Mouse (Mus musculus) C2C12 (cell line): ENCODE results near the gene Vapb. TPM values are rescaled to one million over a fixed set of nuclear protein-coding genes. Genes with fewer than 3 reads are reported as not detected.

Experiments
- H3K27me3 ChIP-seq: one replicate; pipeline ENCODE4 v1.6.1; 2011; ENCODE audit not compliant: control insufficient read depth, insufficient read depth, insufficient read length
- H3K36me3 ChIP-seq: one replicate; pipeline ENCODE4 v1.6.1; 2011; ENCODE audit not compliant: control insufficient read depth, insufficient read depth
- H3K4me3 ChIP-seq: one replicate; pipeline ENCODE4 v1.5.1; 2011; ENCODE audit warnings: mild to moderate bottlenecking, control low read depth; ENCODE audit not compliant: poor library complexity, insufficient read depth, severe bottlenecking
- H3K79me2 ChIP-seq: one replicate; pipeline ENCODE4 v1.6.1; 2011; ENCODE audit not compliant: control insufficient read depth, insufficient read depth
- H3K79me3 ChIP-seq: one replicate; pipeline ENCODE4 v1.6.1; 2011; ENCODE audit warnings: low read depth, control low read depth
- H3ac ChIP-seq: one replicate; pipeline ENCODE3; 2011; ENCODE audit warnings: low read depth; ENCODE audit not compliant: control insufficient read depth, insufficient read length
- CEBPB ChIP-seq: IDR thresholded peaks from one replicate; pipeline ENCODE4 v1.6.1; 2011; ENCODE audit warnings: low read depth, mild to moderate bottlenecking, control low read depth, moderate library complexity
- CTCF ChIP-seq: IDR thresholded peaks from one replicate; pipeline ENCODE4 v1.5.1; 2011; ENCODE audit not compliant: control insufficient read depth, insufficient read depth, insufficient read length
- FOSL1 ChIP-seq: IDR thresholded peaks from one replicate; pipeline ENCODE4 v1.8.0; 2011; ENCODE audit warnings: mild to moderate bottlenecking, low read length; ENCODE audit not compliant: poor library complexity, insufficient read depth, severe bottlenecking
- MAX ChIP-seq: IDR thresholded peaks from one replicate; pipeline ENCODE4 v1.6.1; 2011; ENCODE audit warnings: mild to moderate bottlenecking, control low read depth
- MYOD1 ChIP-seq: IDR thresholded peaks from one replicate; pipeline ENCODE4 v1.6.1; 2011; ENCODE audit warnings: low read depth; ENCODE audit not compliant: control insufficient read depth, insufficient read length
- MYOG ChIP-seq: IDR thresholded peaks from one replicate; pipeline ENCODE4 v1.6.1; 2011; ENCODE audit not compliant: control insufficient read depth, insufficient read length; ENCODE audit errors: extremely low read depth
- USF1 ChIP-seq: IDR thresholded peaks from one replicate; pipeline ENCODE4 v1.6.1; 2011; ENCODE audit warnings: low read depth, mild to moderate bottlenecking, control low read depth, moderate library complexity
- polyA plus RNA-seq: library from polyadenylated mRNA; unstranded; fragments of >200 nt; fragmentation: generic; extraction: Trizol; gene quantifications from one replicate; pipeline ENCODE4 v1.2.1, GENCODE M21; 2012; ENCODE audit warnings: missing spikeins

Vapb gene
- polyA plus RNA-seq, 1 experiment, result 37.4 TPM

DNA sequence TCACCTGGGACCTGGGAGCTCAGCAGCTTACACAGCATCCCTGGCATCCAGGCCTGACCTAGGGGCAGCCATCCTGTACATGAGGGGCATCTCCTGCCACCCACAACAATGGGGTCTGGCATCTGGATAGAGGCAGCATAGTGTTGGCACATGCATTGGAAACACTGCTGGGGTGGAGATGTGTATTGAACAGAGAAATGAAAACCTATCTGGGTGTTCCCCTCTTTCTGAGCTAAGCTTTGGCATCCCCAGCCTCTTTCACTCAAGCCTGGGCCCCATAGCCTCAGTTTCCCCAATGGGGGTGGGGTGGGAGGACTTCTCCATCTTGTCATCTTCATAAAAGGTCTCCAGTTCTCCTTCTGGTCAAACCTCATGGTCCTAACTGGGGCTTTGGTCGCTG lies 62.2 kb downstream of the Vapb start:
- Histone ChIP-seq H3K79me3 (no peaks in the 10 kb centered on the region), H3K4me3 (no peak overlapping the region), H3K36me3 (no peaks in the 10 kb centered on the region), H3ac (no peak overlapping the region), H3K79me2 (no peaks in the 10 kb centered on the region), H3K27me3 (peaks cover 6% of the 10 kb centered on the region)
- TF ChIP-seq MYOG, result no peak
- no peak for TF ChIP-seq USF1
- no peak for TF ChIP-seq CTCF
- no peak for TF ChIP-seq CEBPB
- TF ChIP-seq MYOD1, result no peak
- TF ChIP-seq FOSL1, result no peak
- TF ChIP-seq MAX, result no peak

DNA sequence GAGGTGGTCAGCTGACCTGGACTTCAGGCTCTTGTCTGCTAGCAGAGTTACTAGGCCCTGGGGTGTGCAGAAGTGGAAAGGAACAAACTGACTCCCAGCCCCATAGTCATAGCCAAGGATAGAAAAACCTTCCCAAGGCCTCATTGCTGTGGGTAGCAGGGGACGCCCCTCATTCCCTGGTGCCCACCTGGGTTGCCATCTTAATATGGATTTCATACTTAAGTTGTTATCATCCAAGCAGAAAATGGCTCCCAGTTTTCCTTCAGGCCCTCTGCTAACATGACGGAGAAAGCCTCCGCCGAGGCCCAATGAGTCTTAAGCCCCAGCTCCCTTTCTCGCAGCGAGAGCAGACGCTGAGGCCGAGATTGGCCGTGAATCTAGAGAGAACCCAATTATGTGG lies 63.3 kb downstream of the Vapb start:
- Histone ChIP-seq H3ac (no peak overlapping the region), H3K36me3 (no peaks in the 10 kb centered on the region), H3K27me3 (peaks cover 10% of the 10 kb centered on the region), H3K79me2 (no peaks in the 10 kb centered on the region), H3K4me3 (no peak overlapping the region), H3K79me3 (no peaks in the 10 kb centered on the region)
- TF ChIP-seq CEBPB, result no peak
- TF ChIP-seq FOSL1, result no peak
- TF ChIP-seq MAX, result no peak
- no peak for TF ChIP-seq CTCF
- TF ChIP-seq MYOG, result no peak
- TF ChIP-seq MYOD1, result no peak
- no peak for TF ChIP-seq USF1

DNA sequence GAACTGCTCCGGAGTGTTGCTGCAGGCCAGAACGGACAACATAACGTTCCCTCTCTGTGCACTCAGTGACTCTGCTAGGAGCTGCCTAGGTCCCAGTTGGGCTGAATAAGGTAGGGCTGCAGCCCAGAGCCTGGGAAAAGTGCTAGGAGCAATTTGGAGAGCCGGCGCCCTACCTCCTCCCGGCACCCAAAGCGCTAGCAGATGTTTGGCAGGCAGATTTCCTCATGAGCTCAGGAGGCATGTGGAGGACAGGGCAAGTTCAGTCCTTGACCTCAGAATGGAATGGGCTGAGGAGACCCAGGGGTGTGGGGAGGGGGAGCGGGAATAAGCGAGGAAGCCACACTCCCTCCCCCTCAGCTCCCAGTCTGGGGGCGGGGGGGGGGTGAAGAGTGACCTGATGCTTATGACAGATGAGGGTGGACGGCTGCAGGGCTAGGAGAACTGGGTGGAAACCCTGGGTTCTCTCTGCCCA lies 64.1 kb downstream of the Vapb start:
- Histone ChIP-seq H3K79me3 (no peaks in the 10 kb centered on the region), H3K4me3 (no peak overlapping the region), H3K27me3 (peaks cover 15% of the 10 kb centered on the region), H3K79me2 (no peaks in the 10 kb centered on the region), H3K36me3 (no peaks in the 10 kb centered on the region), H3ac (no peak overlapping the region)
- TF ChIP-seq MAX, result no peak
- no peak for TF ChIP-seq FOSL1
- no peak for TF ChIP-seq MYOG
- no peak for TF ChIP-seq CEBPB
- no peak for TF ChIP-seq CTCF
- TF ChIP-seq USF1, result no peak
- TF ChIP-seq MYOD1, result no peak

DNA sequence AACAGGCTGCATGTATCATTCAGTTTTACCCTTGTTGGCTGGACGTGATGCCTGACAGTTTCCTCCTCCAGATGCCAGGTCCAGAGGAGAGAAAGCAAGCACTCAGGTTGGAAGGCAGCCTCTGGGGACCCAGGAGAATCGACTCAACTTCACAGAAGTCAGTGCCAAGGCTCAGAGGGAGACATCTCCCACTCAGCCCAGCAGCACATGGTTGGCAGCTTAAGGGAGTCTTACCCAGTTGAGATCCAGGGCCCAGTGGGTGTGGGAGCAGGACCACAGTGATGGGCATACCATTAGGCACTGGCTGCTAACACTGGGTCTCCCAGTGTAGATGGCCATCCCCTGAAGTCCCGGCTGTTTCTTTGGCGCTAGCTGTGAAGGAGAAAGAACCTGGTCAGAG lies 64.9 kb downstream of the Vapb start:
- H3K4me3 ChIP-seq, result no peak overlapping the region
- no peak overlapping the region for H3ac ChIP-seq
- no peaks in the 10 kb centered on the region for H3K36me3 ChIP-seq
- no peaks in the 10 kb centered on the region for H3K79me3 ChIP-seq
- H3K27me3 ChIP-seq, result peaks cover 20% of the 10 kb centered on the region
- TF ChIP-seq CEBPB (no peak), MYOG (no peak), USF1 (no peak)
- H3K79me2 ChIP-seq, result no peaks in the 10 kb centered on the region

DNA sequence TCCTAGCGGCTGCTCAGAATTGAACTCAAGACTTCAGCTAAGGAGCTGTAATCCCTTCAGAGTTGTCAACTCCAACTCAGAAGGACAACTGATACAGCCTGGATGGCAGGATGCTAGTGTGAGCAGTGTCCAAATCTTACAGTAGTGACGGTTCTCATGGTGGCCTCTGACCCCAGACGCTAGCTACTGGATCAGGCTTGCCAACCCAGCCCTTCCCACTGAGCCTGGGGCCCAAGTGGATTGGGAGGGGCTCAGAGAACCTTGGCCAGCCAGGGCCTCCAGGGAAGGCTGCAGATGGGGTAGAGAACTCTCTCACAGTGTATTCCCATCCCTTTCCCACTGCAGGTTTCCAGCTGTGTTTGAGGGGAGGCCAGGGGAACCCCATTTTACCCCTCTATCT lies 65.6 kb downstream of the Vapb start:
- H3K27me3 ChIP-seq, result peaks cover 21% of the 10 kb centered on the region
- TF ChIP-seq FOSL1, result no peak
- no peak for TF ChIP-seq USF1
- TF ChIP-seq MYOD1, result no peak
- no peak for TF ChIP-seq CTCF
- TF ChIP-seq CEBPB, result no peak
- no peak for TF ChIP-seq MYOG
- TF ChIP-seq MAX, result no peak

DNA sequence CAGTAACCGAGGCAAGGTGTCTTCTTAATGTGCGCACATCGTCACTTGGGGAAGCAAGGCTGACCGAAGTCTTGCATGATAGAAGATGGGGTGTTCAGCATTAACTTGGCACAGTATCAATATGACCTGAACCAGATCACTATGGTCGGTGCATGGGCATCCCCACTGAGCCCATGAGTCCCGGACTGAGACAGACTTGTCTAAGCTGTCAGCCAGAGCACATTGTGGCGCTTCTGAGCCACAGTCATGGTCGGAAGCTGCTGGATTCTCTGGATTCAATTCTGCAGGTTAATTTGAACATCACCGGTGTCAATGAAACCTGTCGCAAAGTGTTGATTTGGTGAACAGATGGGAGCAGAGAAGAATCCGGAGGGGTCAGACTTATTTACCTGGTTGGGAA lies 66.5 kb downstream of the Vapb start:
- TF ChIP-seq CTCF, result no peak
- no peak for TF ChIP-seq MYOD1
- TF ChIP-seq FOSL1, result no peak
- no peaks in the 10 kb centered on the region for H3K79me2 ChIP-seq
- no peak overlapping the region for H3ac ChIP-seq
- H3K27me3 ChIP-seq, result peaks cover 21% of the 10 kb centered on the region
- H3K4me3 ChIP-seq, result no peak overlapping the region
- no peaks in the 10 kb centered on the region for H3K79me3 ChIP-seq
- H3K36me3 ChIP-seq, result no peaks in the 10 kb centered on the region

More for the DNA sequence above, 65.6 kb downstream of the Vapb start:
- no peaks in the 10 kb centered on the region for H3K36me3 ChIP-seq
- no peaks in the 10 kb centered on the region for H3K79me3 ChIP-seq
- no peak overlapping the region for H3K4me3 ChIP-seq
- H3ac ChIP-seq, result no peak overlapping the region
- H3K79me2 ChIP-seq, result no peaks in the 10 kb centered on the region
